Mouse (Mus musculus): ENCODE measurements around the gene Vezf1.

The Vezf1 gene

DNA sequence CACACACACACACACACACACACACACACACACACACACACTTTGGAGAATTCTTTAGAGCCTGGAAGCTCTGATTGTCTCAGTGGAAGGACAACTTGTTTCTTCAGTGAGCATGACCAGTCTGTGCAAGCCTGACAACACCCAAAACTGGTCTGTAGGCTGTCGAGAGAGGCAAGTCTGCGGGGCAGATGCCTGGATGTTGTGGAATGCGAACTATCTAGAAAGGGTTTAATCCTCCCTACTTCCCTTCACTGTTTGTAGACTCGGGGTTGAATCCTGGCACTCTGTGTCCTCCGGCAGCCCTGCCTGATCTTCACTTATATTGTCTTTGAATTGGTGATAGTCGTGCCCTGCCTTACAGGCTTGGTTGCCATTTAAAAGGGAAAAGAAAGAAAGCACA lies 55.7 kb downstream of the Vezf1 start:
- in situ Hi-C loops (cut with MboI, MseI): no loop called here

- in situ Hi-C loops (cut with MboI, MseI): no loop called here
Measured at GRCm38 (mm10) chr11:88125483-88125882, 57.4 kb downstream of the Vezf1 start.

- in situ Hi-C loops (cut with MboI, MseI): no loop called here
Measured at GRCm38 (mm10) chr11:88126306-88126793, 58.3 kb downstream of the Vezf1 start.

DNA sequence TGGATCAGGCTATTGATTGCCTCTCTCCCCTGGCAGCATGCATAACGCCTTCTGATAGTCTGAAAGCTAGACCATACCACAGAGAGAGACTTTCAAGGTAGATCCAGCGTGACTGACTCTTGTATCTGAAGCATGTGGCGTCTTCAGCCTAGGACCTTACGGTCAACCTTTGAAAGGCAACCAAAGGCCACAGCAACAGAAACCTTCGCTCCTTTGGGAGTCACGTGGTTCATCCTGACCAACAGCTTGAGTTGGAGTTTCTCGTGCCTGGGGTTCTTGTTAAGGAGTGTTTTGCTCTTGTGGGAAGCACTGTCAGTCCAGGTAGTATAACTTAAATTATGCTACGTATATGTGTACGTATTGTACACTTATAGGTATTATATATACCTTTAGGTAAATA lies 60.4 kb downstream of the Vezf1 start:
- in situ Hi-C loops (cut with MboI, MseI): no loop called here

DNA sequence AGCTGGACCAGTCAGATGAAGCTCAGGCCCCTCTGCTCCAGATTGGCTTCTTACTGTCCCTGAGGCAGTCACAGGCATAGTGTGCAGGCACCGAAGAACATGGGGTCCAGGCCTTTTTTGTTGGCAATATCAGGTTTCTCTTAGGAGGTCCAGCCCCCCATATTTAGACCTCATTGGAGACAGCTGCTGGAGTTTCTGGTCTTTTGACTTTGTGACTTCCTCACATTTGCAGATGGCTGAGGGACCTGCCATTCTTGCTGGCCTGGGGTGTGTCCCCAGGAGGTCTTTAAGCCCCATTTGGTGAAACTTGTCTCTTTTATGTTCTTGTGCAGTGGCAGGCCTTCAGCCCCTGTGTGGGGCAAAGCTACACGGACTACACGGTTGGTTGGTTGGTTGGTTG lies 61.2 kb downstream of the Vezf1 start:
- in situ Hi-C loops (cut with MboI, MseI): no loop called here

DNA sequence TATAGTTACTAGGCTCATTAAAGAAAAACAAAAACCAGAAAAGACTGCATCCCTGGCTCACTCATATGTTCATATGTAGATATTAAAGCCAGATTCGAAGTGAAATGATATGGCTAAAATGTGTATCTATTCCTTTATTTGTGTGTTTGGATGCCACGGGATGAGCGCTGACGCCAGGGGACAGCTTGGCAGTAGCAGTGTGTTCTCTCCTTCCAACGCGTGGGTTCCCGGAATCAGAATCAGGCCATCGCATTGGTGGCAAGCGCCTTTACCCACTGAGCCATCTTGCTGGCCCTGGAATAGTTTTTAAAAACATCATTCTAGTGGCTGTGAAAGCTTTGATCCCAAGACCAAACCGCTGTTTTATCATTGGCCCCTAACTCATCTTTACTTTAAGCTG lies 61.9 kb downstream of the Vezf1 start:
- in situ Hi-C loops (cut with MboI, MseI): no loop called here

- in situ Hi-C loops (cut with MboI, MseI): no loop called here
Measured at GRCm38 (mm10) chr11:88131847-88132246, 63.8 kb downstream of the Vezf1 start.

Measured in T-helper 2 cell (primary cell).